Mouse (Mus musculus) lung, postnatal 0 days (tissue): Measurements from ENCODE around the gene Tmem51. TPM values are rescaled to one million over a fixed set of nuclear protein-coding genes. Genes with fewer than 3 reads are reported as not detected.

Source experiments
- ATAC-seq: fragments of 200-750 bp; cut with Nextera tagmentation; 2 replicates; pipeline ENCODE4 v1.8.0; 2017; ENCODE audit warnings: moderate library complexity
- DNase-seq: peaks from one replicate; pipeline ENCODE4 v3.0.0-alpha.2; 2016; ENCODE audit warnings: low spot score
- H3K27ac ChIP-seq: fragments of 300-500 bp; sonication (generic); 2 replicates; pipeline ENCODE4 v1.5.1; 2014; ENCODE audit warnings: antibody characterized with exemption, mild to moderate bottlenecking, low read length, mixed read lengths
- H3K27me3 ChIP-seq: fragments of 300-500 bp; sonication (generic); replicated peaks from 2 replicates; pipeline ENCODE4 v1.6.1; 2014; ENCODE audit warnings: low read length, mixed read lengths; ENCODE audit not compliant: insufficient read depth
- H3K36me3 ChIP-seq: fragments of 300-500 bp; sonication (generic); 2 replicates; pipeline ENCODE4 v1.6.1; 2014; ENCODE audit warnings: low read length, mixed read lengths; ENCODE audit not compliant: insufficient read depth
- H3K4me1 ChIP-seq: fragments of 300-500 bp; sonication (generic); 2 replicates; pipeline ENCODE4 v1.6.1; 2014; ENCODE audit warnings: antibody characterized with exemption, low read depth, low read length, mixed read lengths; ENCODE audit not compliant: insufficient read depth
- H3K4me2 ChIP-seq: fragments of 300-500 bp; sonication (generic); replicated peaks from 2 replicates; pipeline ENCODE4 v1.6.1; 2014; ENCODE audit warnings: low read depth, mild to moderate bottlenecking, low read length, moderate library complexity, mixed read lengths
- H3K4me3 ChIP-seq: fragments of 300-500 bp; sonication (generic); 2 replicates; pipeline ENCODE4 v1.5.1; 2014; ENCODE audit warnings: low read depth, low read length
- H3K9ac ChIP-seq: fragments of 300-500 bp; sonication (generic); replicated peaks from 2 replicates; pipeline ENCODE4 v1.6.1; 2014; ENCODE audit warnings: low read depth, mild to moderate bottlenecking
- H3K9me3 ChIP-seq: fragments of 300-500 bp; sonication (generic); 2 replicates; pipeline ENCODE4 v1.6.1; 2016; ENCODE audit warnings: low read length, mixed read lengths
- CTCF ChIP-seq: IDR thresholded peaks from 2 replicates; pipeline ENCODE4 v1.5.1; 2016; ENCODE audit warnings: antibody characterized with exemption, mild to moderate bottlenecking
- EP300 ChIP-seq: IDR thresholded peaks from 2 replicates; pipeline ENCODE4 v1.6.1; 2016; ENCODE audit warnings: antibody characterized with exemption, mild to moderate bottlenecking, control low read depth
- WGBS: fragments of 180-500 bp; shearing (Covaris S2); extraction: QIAGEN DNeasy Blood & Tissue Kit; methylation state at CpG from one replicate; pipeline ENCODE4 v1.1.7; 2014; 5-methylcytosine and 5-hydroxymethylcytosine counted together
- polyA plus RNA-seq: library from polyadenylated mRNA; unstranded; fragments of >200 nt; fragmentation: Nextera tagmentation; extraction: Ambion mirVana; gene quantifications from 2 replicates; pipeline ENCODE4 v1.2.1, GENCODE M21; 2015

The Tmem51 gene
- polyA plus RNA-seq, 1 experiment from 2014 or later: 18.9 TPM

GRCm38 (mm10) chr4:142117993-142118392, 33.9 kb upstream of the Tmem51 start:
- Histone ChIP-seq H3K4me2 (no peak overlapping the region), H3K36me3 (no peaks in the 10 kb centered on the region), H3K9me3 (no peaks in the 10 kb centered on the region), H3K27me3 (no peaks in the 10 kb centered on the region), H3K4me3 (no peak overlapping the region), H3K27ac (no peak overlapping the region), H3K4me1 (no peaks in the 10 kb centered on the region), H3K9ac (no peak overlapping the region)
- TF ChIP-seq CTCF: no peak
- TF ChIP-seq EP300: no peak
- 85% methylated on average over 12 of the region's 12 CpGs for WGBS
- DNase-seq: no peak
- ATAC-seq: no peak

DNA sequence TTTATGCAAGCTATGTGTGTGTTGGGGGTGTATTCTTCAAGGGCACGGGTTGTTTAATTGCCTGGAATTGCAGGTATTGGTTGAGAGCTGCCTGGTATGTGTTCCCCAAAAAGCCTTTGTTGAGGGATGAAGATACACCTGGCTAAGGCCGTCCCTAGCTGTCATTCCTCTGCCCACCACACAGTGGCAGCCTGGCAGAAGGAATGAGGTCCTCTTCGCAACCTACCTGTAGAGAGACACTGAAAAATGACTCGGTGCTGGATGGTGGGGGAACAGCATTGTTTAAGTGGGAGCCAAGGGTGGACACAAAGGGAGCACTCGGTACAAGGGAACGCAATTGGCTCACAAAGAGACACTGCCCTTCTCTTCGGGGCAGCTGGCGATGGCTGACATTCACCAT, 29.2 kb upstream of the Tmem51 start:
- DNase-seq: peak; percentile 15
- Histone ChIP-seq H3K36me3 (no peaks in the 10 kb centered on the region), H3K4me2 (no peak overlapping the region), H3K4me1 (no peaks in the 10 kb centered on the region), H3K9me3 (no peaks in the 10 kb centered on the region), H3K27me3 (no peaks in the 10 kb centered on the region), H3K9ac (no peak overlapping the region), H3K27ac (no peak overlapping the region), H3K4me3 (no peak overlapping the region)
- TF ChIP-seq CTCF (peak; percentile 81), EP300 (no peak)
- no peak; the same call in 1 of the 2 replicates for ATAC-seq
- WGBS: 33% methylated on average over 8 of the region's 8 CpGs

- WGBS: 40% methylated on average over 12 of the region's 12 CpGs
- H3K4me2 ChIP-seq: no peak overlapping the region
These were observed 19.1 kb upstream of the Tmem51 start for GRCm38 (mm10) chr4:142103081-142103671.

GRCm38 (mm10) chr4:142098303-142098702, 14.2 kb upstream of the Tmem51 start:
- H3K9ac ChIP-seq: no peak overlapping the region
- ATAC-seq (peak; percentile 69), DNase-seq (peak; percentile 83)
- WGBS: 7% methylated on average over 8 of the region's 8 CpGs
- H3K9me3 ChIP-seq: no peaks in the 10 kb centered on the region
- H3K27ac ChIP-seq: peak overlapping the region; percentile 47; the same call in 1 of the 2 replicates
- peaks cover 8% of the 10 kb centered on the region; the same call in 1 of the 2 replicates for H3K4me1 ChIP-seq
- TF ChIP-seq CTCF: peak; percentile 85
- no peak; the same call in 1 of the 2 replicates for TF ChIP-seq EP300
- no peaks in the 10 kb centered on the region for H3K36me3 ChIP-seq
- H3K4me3 ChIP-seq: no peak overlapping the region
- no peaks in the 10 kb centered on the region for H3K27me3 ChIP-seq
- H3K4me2 ChIP-seq: peak overlapping the region; percentile 49

More at GRCm38 (mm10) chr4:142103081-142103671, 19.1 kb upstream of the Tmem51 start:
- Histone ChIP-seq H3K27me3 (no peaks in the 10 kb centered on the region), H3K36me3 (no peaks in the 10 kb centered on the region), H3K4me1 (peaks cover under 1% of the 10 kb centered on the region; the same call in 1 of the 2 replicates), H3K4me3 (no peak overlapping the region), H3K27ac (no peak overlapping the region), H3K9ac (no peak overlapping the region), H3K9me3 (no peaks in the 10 kb centered on the region)
- TF ChIP-seq EP300 (no peak), CTCF (no peak)
- DNase-seq (peak; percentile 35), ATAC-seq (peak; percentile 29; the same call in 1 of the 2 replicates)

GRCm38 (mm10) chr4:142097871-142098270, 13.8 kb upstream of the Tmem51 start:
- Histone ChIP-seq H3K9me3 (no peaks in the 10 kb centered on the region), H3K27me3 (no peaks in the 10 kb centered on the region), H3K4me1 (peaks cover 8% of the 10 kb centered on the region; the same call in 1 of the 2 replicates), H3K4me2 (peak overlapping the region; percentile 49), H3K9ac (no peak overlapping the region), H3K4me3 (no peak overlapping the region), H3K36me3 (no peaks in the 10 kb centered on the region), H3K27ac (peak overlapping the region; percentile 73)
- ATAC-seq: peak; percentile 89
- peak; percentile 95 for DNase-seq
- peak; percentile 83 for TF ChIP-seq EP300
- TF ChIP-seq CTCF: no peak
- WGBS: 7% methylated on average over 5 of the region's 5 CpGs

DNA sequence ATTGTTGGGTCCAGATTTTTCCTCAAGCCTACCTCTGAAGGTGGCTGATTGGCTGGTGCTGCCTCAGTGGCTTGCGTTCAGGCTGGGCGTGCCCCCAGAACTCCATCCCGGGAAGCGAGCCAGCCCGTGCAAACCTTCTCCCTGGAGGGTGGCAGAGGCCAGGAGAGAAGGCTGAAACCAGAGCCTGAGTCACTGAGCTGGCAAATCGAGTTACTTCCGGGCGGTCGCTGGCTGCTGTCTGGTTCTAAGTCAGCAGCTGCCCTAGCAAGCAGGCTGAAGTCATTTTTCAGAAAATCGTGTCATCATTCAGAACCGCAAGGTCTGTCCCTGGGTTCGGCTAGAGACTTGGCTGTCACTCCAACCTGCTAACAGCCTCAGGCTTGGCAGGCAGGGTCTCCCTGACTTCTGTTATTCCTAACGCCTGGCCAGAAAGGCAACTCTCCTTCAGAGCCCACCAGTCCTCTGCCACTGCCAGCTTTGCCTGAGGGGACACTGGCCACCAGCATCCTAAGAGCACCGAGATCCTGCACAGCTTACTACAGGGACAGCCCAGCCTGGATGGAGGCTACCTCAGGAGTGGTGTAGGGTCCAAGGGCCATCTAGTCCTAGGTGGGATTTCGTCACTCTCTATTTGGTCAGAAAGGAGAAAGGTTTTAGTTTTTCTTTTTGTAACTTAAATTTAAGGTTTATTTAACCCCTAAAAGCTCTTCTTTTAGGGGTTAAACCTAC, 11.6 kb upstream of the Tmem51 start:
- Histone ChIP-seq H3K9ac (no peak overlapping the region), H3K36me3 (no peaks in the 10 kb centered on the region), H3K27ac (no peak overlapping the region), H3K9me3 (no peaks in the 10 kb centered on the region), H3K4me1 (peaks cover 8% of the 10 kb centered on the region; the same call in 1 of the 2 replicates), H3K4me2 (no peak overlapping the region), H3K4me3 (no peak overlapping the region), H3K27me3 (no peaks in the 10 kb centered on the region)
- TF ChIP-seq EP300 (no peak), CTCF (no peak)
- WGBS: 48% methylated on average over 15 of the region's 15 CpGs
- DNase-seq: peak; percentile 48
- no peak for ATAC-seq
